Mouse (Mus musculus) kidney, adult 2 months (tissue): ENCODE results near the gene Zmynd11.

Experiments used
- CTCF ChIP-seq: fragments of 200-500 bp; conservative IDR thresholded peaks from 2 replicates; pipeline ENCODE4 v1.5.1; 2011; ENCODE audit warnings: low read depth, mild to moderate bottlenecking, control low read depth, low read length, moderate library complexity, mixed read lengths; ENCODE audit not compliant: insufficient read depth, insufficient read length
- POLR2A ChIP-seq: fragments of 200-500 bp; IDR thresholded peaks from one replicate; pipeline ENCODE4 v1.6.1; 2011; ENCODE audit warnings: low read depth, low read length, control low read depth

DNA sequence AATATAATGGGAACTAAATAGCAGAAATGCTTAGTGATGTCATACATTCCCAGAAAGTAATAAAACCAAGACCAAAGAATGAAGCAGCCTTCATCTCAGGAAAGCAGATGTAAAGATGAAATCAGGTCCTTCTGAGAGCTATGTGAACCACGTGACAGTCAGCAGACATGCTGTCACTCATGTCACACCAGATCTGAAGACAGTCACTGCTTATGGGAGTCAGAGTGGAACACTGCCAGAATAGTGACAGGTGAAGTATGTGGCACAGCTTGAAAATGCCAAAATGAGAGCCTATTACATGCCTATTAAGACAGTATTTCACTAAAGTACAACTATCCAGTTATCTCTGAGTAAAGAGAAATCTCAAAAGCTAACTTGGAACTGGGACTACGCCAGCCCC is 26.9 kb downstream of the Zmynd11 start:
- TF ChIP-seq POLR2A (no peak), CTCF (no peak)
